Mouse (Mus musculus) ES-Bruce4 (cell line): ENCODE data around the gene Them4.
"Not testable (repeated sequence)": the region's sequence is repeated elsewhere in the genome, so short reads cannot be mapped to it uniquely, and the experiment has no call there.

Source experiments
- CTCF ChIP-seq: IDR thresholded peaks from one replicate; pipeline ENCODE4 v1.8.1; 2011; ENCODE audit warnings: low read depth, low read length
- EP300 ChIP-seq: IDR thresholded peaks from 2 replicates; pipeline ENCODE4 v1.6.1; 2011; ENCODE audit warnings: low read depth, low read length; ENCODE audit not compliant: insufficient read depth

GRCm38 (mm10) chr3:94263736-94264135 lies 46.2 kb upstream of the Them4 start, which contains the start of gene Gm4778:
- not testable (repeated sequence) for TF ChIP-seq EP300, CTCF
